Mouse (Mus musculus): ENCODE data around the gene Cadps. TPM values are rescaled to one million over a fixed set of nuclear protein-coding genes. Genes with fewer than 3 reads are reported as not detected.

Cadps gene
- polyA plus RNA-seq, 1 experiment from 2014 or later: 0.56 TPM

DNA sequence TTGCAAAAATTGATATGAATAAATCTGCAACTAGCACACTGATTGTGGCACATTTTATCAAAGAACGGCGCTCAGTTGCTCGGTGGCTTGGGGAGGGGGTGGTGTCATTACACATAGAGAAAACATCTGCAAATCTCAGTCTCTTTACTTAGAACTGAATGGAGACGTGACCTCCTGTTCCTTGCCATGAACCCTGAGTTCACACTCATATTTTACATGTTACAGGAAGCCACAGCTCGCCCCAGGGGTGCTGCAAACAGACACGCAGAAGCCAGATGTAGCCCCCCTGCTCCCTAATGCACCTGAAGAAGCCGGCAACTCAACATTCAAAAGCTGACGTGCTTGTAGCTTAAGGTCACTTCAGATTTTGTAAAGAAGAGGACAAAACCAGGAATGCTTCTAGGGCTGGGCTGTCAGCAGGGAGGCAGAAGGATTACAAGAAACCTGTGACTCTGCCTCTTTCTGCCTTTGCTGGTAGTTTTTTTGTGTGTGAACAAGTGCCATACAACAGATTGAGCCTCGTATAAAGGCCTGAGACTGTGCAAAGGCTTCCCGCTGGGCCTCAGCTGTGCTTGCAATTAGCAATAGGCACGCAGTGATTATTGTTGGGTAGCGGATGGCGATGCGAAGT lies 434.0 kb downstream of the Cadps start:
- no peaks in the 10 kb centered on the region; the same call in none of the 2 replicates for H3K27me3 ChIP-seq (ENCODE audit: control insufficient read depth, insufficient read depth, low read length)
- H3K36me3 ChIP-seq (ENCODE audit: control insufficient read depth, insufficient read depth): no peaks in the 10 kb centered on the region
- H3K4me3 ChIP-seq (ENCODE audit: low read length): no peak overlapping the region
- WGBS: 50% methylated on average over 14 of the region's 14 CpGs
- no peak for ATAC-seq (replicated peaks; ENCODE audit: extremely low read depth, insufficient read depth, low FRiP score)
- H3K9me3 ChIP-seq (replicated peaks; ENCODE audit: control insufficient read depth, low read length): no peaks in the 10 kb centered on the region
- no peak overlapping the region for H3K9ac ChIP-seq (ENCODE audit: low read length)
- H3K4me2 ChIP-seq (ENCODE audit: low read depth, low read length): no peak overlapping the region
- H3K4me1 ChIP-seq (ENCODE audit: control insufficient read depth, insufficient read depth, low read length): no peaks in the 10 kb centered on the region; the same call in 1 of the 2 replicates
- no peak overlapping the region for H3K27ac ChIP-seq (ENCODE audit: low read length)

DNA sequence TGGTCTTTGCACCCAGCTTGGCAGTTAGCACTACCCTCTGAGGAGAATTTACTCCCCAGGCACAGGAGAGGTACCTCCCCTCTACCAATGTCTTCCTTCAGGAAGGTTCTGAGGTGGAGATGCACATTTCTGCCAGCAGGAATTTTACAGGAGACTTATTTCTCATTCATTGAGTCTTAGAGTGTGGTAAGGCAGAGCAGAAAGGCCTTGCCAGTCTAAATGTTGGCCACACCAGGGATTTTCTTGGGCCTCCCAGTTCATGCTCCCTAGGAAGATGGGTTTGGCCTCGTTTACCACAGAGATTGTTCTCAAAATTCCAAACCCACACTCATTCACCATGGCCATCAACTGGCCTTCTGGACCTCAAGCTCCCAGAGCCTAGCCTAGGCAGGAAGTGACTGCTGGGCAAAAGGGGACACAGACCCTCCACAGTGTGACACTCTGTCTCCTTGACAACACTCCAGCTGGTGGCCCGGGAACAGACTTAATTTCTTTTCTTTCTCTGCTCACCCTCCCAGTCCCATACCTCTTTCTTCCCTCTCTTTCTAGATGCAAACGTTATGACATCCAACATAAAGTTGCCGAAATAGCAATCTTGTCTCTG lies 434.6 kb downstream of the Cadps start:
- Histone ChIP-seq H3K9me3 (replicated peaks; ENCODE audit: control insufficient read depth, low read length) (no peaks in the 10 kb centered on the region), H3K9ac (ENCODE audit: low read length) (no peak overlapping the region), H3K27me3 (ENCODE audit: control insufficient read depth, insufficient read depth, low read length) (no peaks in the 10 kb centered on the region; the same call in 1 of the 2 replicates), H3K4me1 (ENCODE audit: control insufficient read depth, insufficient read depth, low read length) (no peaks in the 10 kb centered on the region; the same call in 1 of the 2 replicates), H3K4me2 (ENCODE audit: low read depth, low read length) (no peak overlapping the region), H3K27ac (ENCODE audit: low read length) (no peak overlapping the region), H3K36me3 (ENCODE audit: control insufficient read depth, insufficient read depth) (no peaks in the 10 kb centered on the region), H3K4me3 (ENCODE audit: low read length) (no peak overlapping the region)
- 40% methylated on average over 4 of the region's 4 CpGs for WGBS
- ATAC-seq (replicated peaks; ENCODE audit: extremely low read depth, insufficient read depth, low FRiP score): no peak

DNA sequence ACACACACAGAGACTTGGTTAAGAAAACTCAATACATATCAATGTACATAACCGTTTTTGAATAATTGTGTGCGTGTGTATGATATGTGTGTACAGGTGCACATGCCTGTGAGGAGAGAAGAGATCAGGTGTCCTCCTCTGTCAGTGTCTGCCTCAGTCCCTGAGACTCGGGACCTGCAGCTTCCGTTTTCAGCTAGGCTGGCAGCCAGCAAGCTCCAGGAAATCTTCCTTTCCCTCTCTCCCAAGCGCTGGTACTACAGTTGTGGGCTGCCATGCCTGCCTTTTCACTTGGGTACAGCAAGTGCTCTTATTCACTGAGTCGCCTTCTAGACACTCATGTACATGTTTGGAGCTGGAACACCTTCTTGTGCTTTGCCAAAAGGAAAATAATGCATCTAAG lies 435.7 kb downstream of the Cadps start:
- WGBS: 59% methylated on average over 6 of the region's 6 CpGs
- no peak overlapping the region for H3K4me3 ChIP-seq (ENCODE audit: low read length)
- ATAC-seq (replicated peaks; ENCODE audit: extremely low read depth, insufficient read depth, low FRiP score): no peak
- no peaks in the 10 kb centered on the region for H3K9me3 ChIP-seq (replicated peaks; ENCODE audit: control insufficient read depth, low read length)
- H3K27ac ChIP-seq (ENCODE audit: low read length): no peak overlapping the region
- H3K27me3 ChIP-seq (ENCODE audit: control insufficient read depth, insufficient read depth, low read length): no peaks in the 10 kb centered on the region; the same call in 1 of the 2 replicates
- no peaks in the 10 kb centered on the region for H3K36me3 ChIP-seq (ENCODE audit: control insufficient read depth, insufficient read depth)
- no peak overlapping the region for H3K9ac ChIP-seq (ENCODE audit: low read length)
- no peak overlapping the region for H3K4me2 ChIP-seq (ENCODE audit: low read depth, low read length)
- no peaks in the 10 kb centered on the region; the same call in 1 of the 2 replicates for H3K4me1 ChIP-seq (ENCODE audit: control insufficient read depth, insufficient read depth, low read length)

DNA sequence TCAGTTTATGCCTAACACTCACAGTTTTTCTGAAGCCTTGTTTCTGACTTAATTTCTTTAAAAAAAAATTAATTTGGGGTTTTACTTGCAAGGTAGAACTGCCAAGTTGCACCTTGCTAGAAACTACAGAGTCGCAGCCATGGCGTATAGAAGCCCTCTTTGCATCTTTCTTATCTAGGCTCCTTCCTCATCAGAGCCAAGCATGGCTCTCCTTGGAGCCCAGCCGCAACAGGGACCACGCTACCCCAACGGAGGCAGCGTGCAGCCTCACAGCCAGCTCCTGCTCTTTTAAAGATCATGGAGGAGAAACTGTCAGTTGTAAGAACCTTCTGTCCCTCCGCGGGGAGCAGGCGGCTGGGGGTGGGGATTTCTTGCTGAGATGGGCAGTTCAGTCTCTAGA lies 445.0 kb downstream of the Cadps start:
- H3K4me1 ChIP-seq (ENCODE audit: control insufficient read depth, insufficient read depth, low read length): no peaks in the 10 kb centered on the region
- no peak overlapping the region for H3K4me2 ChIP-seq (ENCODE audit: low read depth, low read length)
- no peaks in the 10 kb centered on the region for H3K9me3 ChIP-seq (replicated peaks; ENCODE audit: control insufficient read depth, low read length)
- H3K36me3 ChIP-seq (ENCODE audit: control insufficient read depth, insufficient read depth): no peaks in the 10 kb centered on the region
- H3K27me3 ChIP-seq (ENCODE audit: control insufficient read depth, insufficient read depth, low read length): no peaks in the 10 kb centered on the region
- no peak overlapping the region for H3K9ac ChIP-seq (ENCODE audit: low read length)
- no peak overlapping the region for H3K27ac ChIP-seq (ENCODE audit: low read length)
- no peak overlapping the region for H3K4me3 ChIP-seq (ENCODE audit: low read length)
- no peak for ATAC-seq (replicated peaks; ENCODE audit: extremely low read depth, insufficient read depth, low FRiP score)
- WGBS: 20% methylated on average over 9 of the region's 9 CpGs

DNA sequence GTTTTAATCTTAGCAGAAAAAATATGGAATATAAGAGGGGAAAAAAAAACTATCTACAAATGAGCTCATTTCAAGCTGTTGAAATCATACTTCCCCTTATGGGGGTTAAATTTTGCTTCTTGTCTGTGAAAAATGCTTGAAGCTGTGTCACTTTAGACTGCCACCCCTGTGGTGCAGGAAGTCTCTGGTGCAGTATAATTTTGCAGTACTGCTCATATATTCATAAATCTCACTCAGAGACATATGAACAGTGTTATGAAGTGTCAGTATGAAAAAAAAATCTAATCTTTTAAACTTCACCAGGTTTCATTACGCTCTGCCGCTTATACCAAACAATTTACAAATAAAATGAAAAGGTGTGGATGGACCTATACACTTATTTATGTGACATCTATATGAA lies 445.6 kb downstream of the Cadps start:
- Histone ChIP-seq H3K4me2 (ENCODE audit: low read depth, low read length) (no peak overlapping the region), H3K9me3 (replicated peaks; ENCODE audit: control insufficient read depth, low read length) (no peaks in the 10 kb centered on the region), H3K27ac (ENCODE audit: low read length) (no peak overlapping the region), H3K27me3 (ENCODE audit: control insufficient read depth, insufficient read depth, low read length) (no peaks in the 10 kb centered on the region), H3K4me3 (ENCODE audit: low read length) (no peak overlapping the region), H3K9ac (ENCODE audit: low read length) (no peak overlapping the region), H3K4me1 (ENCODE audit: control insufficient read depth, insufficient read depth, low read length) (no peaks in the 10 kb centered on the region), H3K36me3 (ENCODE audit: control insufficient read depth, insufficient read depth) (no peaks in the 10 kb centered on the region)
- ATAC-seq (replicated peaks; ENCODE audit: extremely low read depth, insufficient read depth, low FRiP score): no peak
- WGBS: 92% methylated on average over 2 of the region's 2 CpGs

DNA sequence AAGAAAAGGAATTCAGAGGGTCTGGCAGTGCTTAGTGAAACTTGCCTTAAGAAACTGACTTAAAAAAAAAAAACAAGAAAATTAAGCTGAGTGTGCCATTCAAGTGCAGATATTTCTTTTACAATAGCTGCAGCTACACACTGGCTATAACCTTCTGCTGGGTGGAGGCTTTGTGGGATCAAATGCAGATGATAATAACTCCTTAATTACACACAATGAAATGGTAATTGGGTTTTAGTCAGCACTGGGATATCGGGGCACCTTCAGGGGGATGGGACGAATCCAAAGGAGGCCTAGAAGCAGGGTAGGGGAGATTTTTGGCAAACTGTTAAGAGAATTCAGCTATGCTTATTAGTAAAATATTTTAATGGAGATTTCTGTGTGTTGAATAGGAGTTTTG lies 447.4 kb downstream of the Cadps start:
- Histone ChIP-seq H3K27ac (ENCODE audit: low read length) (no peak overlapping the region), H3K4me2 (ENCODE audit: low read depth, low read length) (no peak overlapping the region), H3K4me1 (ENCODE audit: control insufficient read depth, insufficient read depth, low read length) (no peaks in the 10 kb centered on the region), H3K27me3 (ENCODE audit: control insufficient read depth, insufficient read depth, low read length) (no peaks in the 10 kb centered on the region), H3K9me3 (replicated peaks; ENCODE audit: control insufficient read depth, low read length) (no peaks in the 10 kb centered on the region), H3K9ac (ENCODE audit: low read length) (no peak overlapping the region), H3K4me3 (ENCODE audit: low read length) (no peak overlapping the region), H3K36me3 (ENCODE audit: control insufficient read depth, insufficient read depth) (no peaks in the 10 kb centered on the region)
- 80% methylated on average over 2 of the region's 2 CpGs for WGBS
- ATAC-seq (replicated peaks; ENCODE audit: extremely low read depth, insufficient read depth, low FRiP score): no peak

DNA sequence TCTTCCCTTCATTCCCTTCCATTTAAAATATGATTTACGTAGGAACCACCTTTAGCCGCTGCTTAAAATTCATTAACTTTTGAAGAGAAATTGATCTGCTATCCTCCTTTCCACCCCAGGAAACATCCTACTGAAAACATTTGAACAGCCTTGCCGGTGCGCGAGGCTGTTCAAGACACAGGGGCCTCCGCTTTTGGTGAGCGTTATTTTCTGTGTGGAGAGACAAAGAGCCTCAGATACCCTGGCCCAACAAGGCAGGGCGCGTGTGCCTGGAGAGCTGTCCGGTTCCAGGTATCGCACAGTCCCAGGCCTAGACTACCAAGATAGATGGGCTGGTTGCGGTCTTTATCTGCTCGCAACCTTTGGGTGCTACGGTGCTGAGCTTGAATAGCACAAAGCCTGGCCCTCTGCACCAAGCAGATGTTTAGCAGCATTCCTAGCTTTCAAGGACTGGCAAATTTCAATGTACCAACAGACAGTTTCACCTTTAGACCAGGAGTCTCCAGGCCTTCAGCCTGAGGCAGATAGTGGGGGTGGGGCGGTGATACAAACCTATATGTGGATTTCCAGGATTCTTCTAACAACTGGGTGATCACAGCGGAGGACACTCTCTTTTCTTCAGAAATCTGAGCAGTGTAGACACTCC lies 472.5 kb downstream of the Cadps start:
- H3K27me3 ChIP-seq (ENCODE audit: control insufficient read depth, insufficient read depth, low read length): peaks cover 88% of the 10 kb centered on the region
- peaks cover 2% of the 10 kb centered on the region; the same call in 1 of the 2 replicates for H3K4me1 ChIP-seq (ENCODE audit: control insufficient read depth, insufficient read depth, low read length)
- ATAC-seq (replicated peaks; ENCODE audit: extremely low read depth, insufficient read depth, low FRiP score): no peak
- WGBS: 11% methylated on average over 16 of the region's 16 CpGs
- H3K9ac ChIP-seq (ENCODE audit: low read length): no peak overlapping the region
- H3K4me2 ChIP-seq (ENCODE audit: low read depth, low read length): no peak overlapping the region
- no peaks in the 10 kb centered on the region for H3K36me3 ChIP-seq (ENCODE audit: control insufficient read depth, insufficient read depth)
- no peak overlapping the region for H3K4me3 ChIP-seq (ENCODE audit: low read length)
- no peak overlapping the region for H3K27ac ChIP-seq (ENCODE audit: low read length)
- no peaks in the 10 kb centered on the region for H3K9me3 ChIP-seq (replicated peaks; ENCODE audit: control insufficient read depth, low read length)

DNA sequence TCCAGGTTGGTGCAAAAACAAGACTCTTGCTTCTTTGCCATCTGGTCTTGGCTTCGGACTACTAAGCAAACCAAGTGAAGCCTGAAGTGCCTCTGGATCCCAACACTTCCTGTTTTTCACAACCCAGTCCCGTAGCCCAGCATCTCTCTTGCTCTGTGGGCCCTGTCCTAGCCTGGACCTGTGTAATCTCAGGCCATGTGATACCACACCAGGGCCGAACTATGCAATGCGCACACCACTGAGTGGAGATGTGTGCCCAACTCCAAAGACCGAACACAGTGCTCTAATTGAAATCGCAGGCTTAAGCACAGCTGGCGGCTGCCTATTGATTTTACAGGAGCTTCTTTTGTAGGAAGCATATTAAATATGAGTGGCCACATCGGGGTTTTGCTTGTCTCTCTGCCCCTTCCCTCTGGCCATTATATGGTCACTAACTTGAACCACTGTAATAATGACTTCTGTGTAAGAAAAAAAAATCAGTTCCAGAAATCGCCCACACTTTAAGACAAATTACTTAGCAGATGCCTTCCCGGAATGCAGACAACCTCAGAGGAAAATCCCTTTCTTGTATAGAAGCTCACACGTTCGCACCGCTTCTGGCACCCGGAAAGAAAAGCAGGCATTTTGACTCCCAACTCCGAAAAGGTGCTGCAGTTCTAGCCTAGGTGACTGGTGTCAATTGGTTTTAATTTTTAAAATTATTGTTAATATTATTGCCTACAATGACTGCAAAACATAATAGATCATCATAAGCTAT lies 473.4 kb downstream of the Cadps start:
- Histone ChIP-seq H3K4me1 (ENCODE audit: control insufficient read depth, insufficient read depth, low read length) (peaks cover 2% of the 10 kb centered on the region; the same call in 1 of the 2 replicates), H3K9ac (ENCODE audit: low read length) (no peak overlapping the region), H3K36me3 (ENCODE audit: control insufficient read depth, insufficient read depth) (no peaks in the 10 kb centered on the region), H3K9me3 (replicated peaks; ENCODE audit: control insufficient read depth, low read length) (no peaks in the 10 kb centered on the region), H3K27ac (ENCODE audit: low read length) (no peak overlapping the region), H3K4me3 (ENCODE audit: low read length) (no peak overlapping the region), H3K27me3 (ENCODE audit: control insufficient read depth, insufficient read depth, low read length) (peaks cover 93% of the 10 kb centered on the region), H3K4me2 (ENCODE audit: low read depth, low read length) (no peak overlapping the region)
- ATAC-seq (replicated peaks; ENCODE audit: extremely low read depth, insufficient read depth, low FRiP score): no peak
- WGBS: 14% methylated on average over 15 of the region's 15 CpGs

Data from heart, embryonic 16.5 days (tissue).